Mouse (Mus musculus) kidney, embryonic 16.5 days (tissue): Measurements from ENCODE around the gene Lrrc3c. TPM values are rescaled to one million over a fixed set of nuclear protein-coding genes. Genes with fewer than 3 reads are reported as not detected.

Experiments used
- ATAC-seq: fragments of 200-750 bp; cut with Nextera tagmentation; 2 replicates; pipeline ENCODE4 v1.8.0; 2017; ENCODE audit warnings: moderate TSS enrichment; ENCODE audit not compliant: low FRiP score, low TSS enrichment
- H3K27ac ChIP-seq: fragments of 300-500 bp; sonication (generic); 2 replicates; pipeline ENCODE4 v1.5.1; 2014; ENCODE audit warnings: low read length
- H3K27me3 ChIP-seq: fragments of 300-500 bp; sonication (generic); 2 replicates; pipeline ENCODE4 v1.6.1; 2014; ENCODE audit warnings: low read length, control low read depth, mixed read lengths; ENCODE audit not compliant: insufficient read depth
- H3K36me3 ChIP-seq: fragments of 300-500 bp; sonication (generic); 2 replicates; pipeline ENCODE4 v1.6.1; 2014; ENCODE audit warnings: low read length, control low read depth, mixed read lengths; ENCODE audit not compliant: insufficient read depth
- H3K4me1 ChIP-seq: fragments of 300-500 bp; sonication (generic); 2 replicates; pipeline ENCODE4 v1.6.1; 2014; ENCODE audit warnings: low read length, control low read depth, mixed read lengths; ENCODE audit not compliant: insufficient read depth
- H3K4me2 ChIP-seq: fragments of 300-500 bp; sonication (generic); replicated peaks from 2 replicates; pipeline ENCODE4 v1.6.1; 2014; ENCODE audit warnings: low read depth, low read length
- H3K4me3 ChIP-seq: fragments of 300-500 bp; sonication (generic); 2 replicates; pipeline ENCODE4 v1.5.1; 2014; ENCODE audit warnings: mild to moderate bottlenecking, low read length
- H3K9ac ChIP-seq: fragments of 300-500 bp; sonication (generic); replicated peaks from 2 replicates; pipeline ENCODE4 v1.6.1; 2014; ENCODE audit warnings: low read length
- H3K9me3 ChIP-seq: fragments of 300-500 bp; sonication (generic); 2 replicates; pipeline ENCODE4 v1.6.1; 2016; ENCODE audit warnings: low read length, control low read depth
- WGBS: fragments of 180-500 bp; shearing (Covaris S2); extraction: QIAGEN DNeasy Blood & Tissue Kit; methylation state at CpG from one replicate; pipeline ENCODE4 v1.1.7; 2014; 5-methylcytosine and 5-hydroxymethylcytosine counted together
- polyA plus RNA-seq: library from polyadenylated mRNA; unstranded; fragments of >200 nt; fragmentation: Nextera tagmentation; extraction: Ambion mirVana; gene quantifications from 2 replicates; pipeline ENCODE4 v1.2.1, GENCODE M21; 2015

Lrrc3c gene
- polyA plus RNA-seq, 1 experiment from 2014 or later, result not detected

DNA sequence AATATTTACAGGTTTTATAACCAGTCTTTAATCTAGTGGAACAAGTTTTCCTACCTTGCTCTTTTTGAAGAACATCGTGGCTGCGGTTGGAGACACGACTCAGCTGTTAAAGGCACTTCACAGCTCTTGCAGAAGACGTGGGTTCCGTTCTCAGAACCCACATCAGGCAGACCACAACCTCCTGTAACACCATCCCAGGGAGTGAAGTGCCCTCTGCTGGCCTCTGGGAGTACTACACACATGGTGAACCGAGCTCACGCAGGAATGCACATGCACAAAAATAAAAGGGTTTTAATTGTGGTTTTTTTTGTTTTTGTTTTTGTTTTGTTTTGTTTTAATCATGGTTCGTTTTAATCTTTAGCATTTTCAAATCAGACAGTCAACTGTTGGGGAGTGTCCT, 29.8 kb upstream of the Lrrc3c start:
- ATAC-seq, result no peak
- H3K4me3 ChIP-seq, result no peak overlapping the region
- H3K9ac ChIP-seq, result no peak overlapping the region
- H3K4me2 ChIP-seq, result no peak overlapping the region
- no peaks in the 10 kb centered on the region for H3K27me3 ChIP-seq
- no peak overlapping the region for H3K27ac ChIP-seq
- H3K36me3 ChIP-seq, result no peaks in the 10 kb centered on the region
- no peaks in the 10 kb centered on the region for H3K9me3 ChIP-seq
- 88% methylated on average over 8 of the region's 8 CpGs for WGBS
- no peaks in the 10 kb centered on the region for H3K4me1 ChIP-seq

DNA sequence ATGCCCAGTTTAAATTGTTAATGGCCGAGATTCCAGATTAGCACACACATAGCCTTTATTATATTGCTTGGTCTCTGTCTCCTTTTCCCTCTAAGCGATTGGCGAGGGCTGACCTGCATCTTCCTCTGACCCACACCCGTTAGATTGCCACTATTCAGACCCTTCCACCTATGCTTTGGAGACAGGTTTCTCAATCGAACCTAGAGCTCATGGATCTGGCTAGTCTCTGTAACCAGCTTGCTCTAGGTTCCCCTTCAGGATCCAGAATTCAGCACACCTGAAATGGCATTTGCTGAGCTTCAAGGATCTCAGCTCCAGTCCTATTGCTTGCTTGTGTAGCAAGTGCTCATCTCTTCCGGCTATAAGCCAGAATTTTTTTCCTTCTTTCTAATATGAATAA, 28.6 kb upstream of the Lrrc3c start:
- Histone ChIP-seq H3K4me2 (no peak overlapping the region), H3K4me1 (no peaks in the 10 kb centered on the region), H3K9me3 (no peaks in the 10 kb centered on the region), H3K36me3 (no peaks in the 10 kb centered on the region), H3K27ac (no peak overlapping the region), H3K27me3 (no peaks in the 10 kb centered on the region), H3K4me3 (no peak overlapping the region), H3K9ac (no peak overlapping the region)
- WGBS, result 79% methylated on average over 6 of the region's 6 CpGs
- no peak for ATAC-seq

DNA sequence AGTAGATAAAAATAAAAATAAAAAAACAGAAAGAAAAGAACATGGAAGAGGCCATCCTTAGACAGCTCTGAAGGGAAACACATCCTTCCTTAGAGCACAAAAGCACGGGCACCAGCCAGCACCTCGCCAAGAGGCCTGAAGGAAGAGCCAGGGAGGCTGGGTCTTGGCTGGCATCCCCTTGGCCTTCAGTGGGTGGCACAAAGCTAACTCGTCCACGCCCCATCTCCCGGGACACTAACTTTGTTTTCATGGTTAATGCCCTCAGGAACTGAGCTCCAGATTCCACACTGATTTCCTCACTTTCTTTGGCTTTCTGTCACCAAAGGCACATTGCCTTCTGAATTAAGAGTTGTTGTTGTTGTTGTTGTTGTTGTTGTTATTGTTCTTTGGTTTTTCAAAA, 20.3 kb upstream of the Lrrc3c start:
- Histone ChIP-seq H3K4me3 (no peak overlapping the region), H3K9me3 (no peaks in the 10 kb centered on the region), H3K27ac (no peak overlapping the region), H3K4me2 (no peak overlapping the region), H3K27me3 (no peaks in the 10 kb centered on the region), H3K4me1 (no peaks in the 10 kb centered on the region), H3K36me3 (peaks cover 9% of the 10 kb centered on the region), H3K9ac (no peak overlapping the region)
- no peak for ATAC-seq
- WGBS, result 79% methylated on average over 5 of the region's 5 CpGs

DNA sequence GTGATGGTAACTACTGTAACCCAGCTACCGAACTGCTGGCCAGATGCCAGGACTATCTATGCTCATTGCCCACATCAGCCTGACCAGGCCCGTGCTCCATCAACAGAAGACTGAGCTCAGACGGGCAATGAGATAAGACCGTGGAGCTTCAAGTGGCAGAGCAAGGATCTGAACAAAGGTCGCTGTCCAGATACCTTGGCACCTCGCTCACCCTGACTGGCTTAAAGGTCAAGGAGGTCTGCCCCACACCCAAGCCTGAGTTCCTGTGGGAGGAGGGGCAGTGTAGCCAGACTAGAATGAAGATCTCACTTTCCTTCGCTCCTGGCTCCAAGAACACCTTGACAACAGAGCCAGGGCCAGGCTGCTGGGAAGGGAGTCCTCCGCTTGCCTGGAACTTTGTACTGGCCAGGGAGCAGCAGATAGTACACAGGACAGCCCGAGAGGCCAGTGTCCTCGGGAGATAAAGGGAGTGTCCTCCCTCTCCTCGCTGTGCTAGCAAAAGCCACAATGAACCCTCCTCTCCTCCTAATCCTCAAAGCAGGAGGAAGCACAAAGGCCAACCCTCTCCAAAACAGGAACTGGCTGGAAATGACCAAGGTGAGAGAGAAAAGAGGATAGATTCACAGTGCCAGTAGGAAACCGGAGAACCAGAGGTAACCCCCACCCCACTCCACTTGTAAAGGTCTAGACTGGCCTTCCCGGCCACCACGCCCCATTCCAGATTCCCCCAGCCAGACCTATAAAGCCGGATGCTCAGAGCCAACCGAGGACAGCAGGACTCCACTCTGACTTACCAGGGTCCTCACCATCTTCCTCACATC, 17.6 kb upstream of the Lrrc3c start:
- Histone ChIP-seq H3K9me3 (no peaks in the 10 kb centered on the region), H3K27me3 (no peaks in the 10 kb centered on the region), H3K36me3 (peaks cover 20% of the 10 kb centered on the region), H3K4me2 (no peak overlapping the region), H3K4me1 (peaks cover 8% of the 10 kb centered on the region), H3K27ac (no peak overlapping the region), H3K9ac (no peak overlapping the region), H3K4me3 (no peak overlapping the region)
- no peak for ATAC-seq
- 77% methylated on average over 16 of the region's 16 CpGs for WGBS

DNA sequence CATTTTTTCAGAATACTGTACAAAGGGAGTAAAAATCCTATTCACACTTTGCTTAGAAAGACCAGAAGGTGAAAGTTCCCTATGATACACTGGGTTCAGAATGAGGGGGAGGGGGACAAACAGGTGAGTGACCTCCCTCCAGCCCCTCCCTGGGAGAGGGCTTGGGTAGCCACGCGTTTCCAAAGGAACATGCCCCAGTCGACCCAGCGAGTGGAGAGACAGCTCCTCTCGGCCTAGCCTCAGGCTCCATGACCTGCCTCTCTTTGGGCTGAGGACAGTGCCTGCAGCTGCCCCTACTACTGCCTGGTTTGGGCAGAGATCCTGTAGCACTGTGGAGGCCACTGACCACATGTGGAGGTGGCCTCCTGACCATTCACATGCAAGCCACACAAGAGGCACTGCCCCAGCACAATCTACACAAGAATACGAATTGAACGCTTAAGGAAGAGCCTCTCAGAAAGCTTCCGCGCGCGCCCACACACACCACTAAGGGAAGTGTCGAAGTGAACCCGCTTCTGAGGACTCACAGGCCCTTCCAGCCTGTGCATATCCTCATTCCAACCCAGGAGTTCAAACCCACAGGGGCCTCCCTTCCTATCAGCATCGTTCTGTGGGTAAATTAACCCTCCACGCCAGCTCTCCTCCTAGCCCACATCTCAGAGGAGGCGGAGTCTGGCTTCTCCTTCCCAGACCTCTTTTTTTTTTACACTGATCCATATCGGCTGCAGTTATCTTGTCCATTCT, 16.6 kb upstream of the Lrrc3c start:
- no peak for ATAC-seq
- Histone ChIP-seq H3K9me3 (no peaks in the 10 kb centered on the region), H3K4me2 (no peak overlapping the region), H3K4me1 (peaks cover 17% of the 10 kb centered on the region), H3K36me3 (peaks cover 20% of the 10 kb centered on the region), H3K27me3 (no peaks in the 10 kb centered on the region), H3K27ac (no peak overlapping the region), H3K4me3 (no peak overlapping the region), H3K9ac (no peak overlapping the region)
- WGBS, result 70% methylated on average over 17 of the region's 17 CpGs

DNA sequence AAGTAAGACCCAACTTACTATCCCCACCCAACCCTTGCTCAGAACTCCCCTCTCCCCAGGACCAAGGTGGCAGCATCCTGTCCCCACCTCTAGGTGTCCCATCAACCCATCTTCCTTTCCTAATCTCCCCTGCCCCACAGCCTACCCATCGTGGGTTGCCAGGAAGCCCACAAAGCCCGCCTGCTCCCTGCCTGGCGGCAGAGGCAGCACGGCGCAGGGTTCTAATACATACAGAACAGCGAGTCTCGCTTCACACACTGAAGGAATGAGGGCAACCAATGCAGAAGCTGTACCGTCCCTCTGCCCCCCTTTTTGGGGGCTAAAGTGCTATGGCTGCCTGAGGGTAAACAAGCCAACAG, 16.1 kb upstream of the Lrrc3c start:
- no peaks in the 10 kb centered on the region for H3K9me3 ChIP-seq
- WGBS, result 90% methylated on average over 8 of the region's 8 CpGs
- peaks cover 20% of the 10 kb centered on the region for H3K36me3 ChIP-seq
- ATAC-seq, result no peak
- H3K4me3 ChIP-seq, result no peak overlapping the region
- H3K27me3 ChIP-seq, result no peaks in the 10 kb centered on the region
- H3K4me2 ChIP-seq, result no peak overlapping the region
- H3K9ac ChIP-seq, result no peak overlapping the region
- H3K27ac ChIP-seq, result no peak overlapping the region
- H3K4me1 ChIP-seq, result peaks cover 18% of the 10 kb centered on the region

DNA sequence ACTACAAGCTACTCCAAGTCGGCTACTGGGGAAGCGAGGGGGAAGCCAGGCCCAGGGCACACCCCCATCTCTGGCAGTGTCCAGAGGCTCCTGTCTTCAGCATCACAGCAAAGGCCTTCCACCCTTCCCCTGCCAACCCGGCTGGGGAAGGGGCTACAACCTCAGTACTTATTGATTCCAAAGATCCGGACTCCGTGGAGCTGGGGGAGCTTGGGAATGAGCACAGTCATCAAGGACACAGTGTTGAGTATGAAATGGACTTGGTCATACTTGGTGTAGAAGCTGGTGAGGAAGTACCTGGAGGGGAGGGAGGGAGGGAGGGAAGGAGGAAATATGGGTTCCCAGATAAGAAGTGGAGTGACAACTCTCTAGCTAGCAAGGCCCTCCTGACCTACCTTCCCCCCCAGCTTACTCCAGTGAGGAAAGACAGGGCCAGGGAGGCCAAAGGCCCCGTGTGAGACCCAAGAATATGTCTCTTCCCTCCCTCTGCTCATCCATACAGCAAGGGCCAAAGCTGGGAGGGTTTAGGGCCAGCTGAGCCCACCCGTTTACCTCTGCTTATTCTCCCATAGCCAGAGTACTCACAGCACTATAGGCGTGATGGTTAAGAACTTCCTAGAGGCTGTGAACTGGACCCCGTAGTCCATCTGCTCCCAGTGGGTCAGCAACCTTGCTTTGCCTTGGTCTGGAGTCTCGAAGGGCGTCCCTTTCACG, 15.4 kb upstream of the Lrrc3c start:
- ATAC-seq, result no peak
- Histone ChIP-seq H3K4me3 (no peak overlapping the region), H3K9ac (no peak overlapping the region)

DNA sequence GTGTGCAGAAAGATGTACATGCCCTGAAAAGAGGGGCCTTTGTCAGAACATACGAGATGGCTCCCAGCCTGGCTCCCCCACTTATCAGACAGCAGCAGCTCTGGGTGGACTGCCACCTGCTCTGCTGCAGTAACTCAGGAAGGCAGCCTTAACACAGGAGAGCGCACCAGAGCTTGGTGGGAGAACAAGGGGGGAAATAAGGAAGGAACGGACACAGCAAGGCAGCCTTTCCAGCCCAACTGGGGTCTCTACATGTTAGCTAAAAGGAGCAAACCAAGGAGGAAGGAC, 14.9 kb upstream of the Lrrc3c start:
- Histone ChIP-seq H3K9me3 (no peaks in the 10 kb centered on the region), H3K9ac (no peak overlapping the region), H3K27me3 (no peaks in the 10 kb centered on the region), H3K4me3 (no peak overlapping the region), H3K36me3 (peaks cover 20% of the 10 kb centered on the region), H3K4me2 (no peak overlapping the region), H3K27ac (no peak overlapping the region), H3K4me1 (peaks cover 28% of the 10 kb centered on the region)
- WGBS, result 91% methylated on average over 3 of the region's 3 CpGs
- ATAC-seq, result no peak

More for the DNA sequence above, 15.4 kb upstream of the Lrrc3c start:
- 89% methylated on average over 12 of the region's 12 CpGs for WGBS
- Histone ChIP-seq H3K4me2 (no peak overlapping the region), H3K27me3 (no peaks in the 10 kb centered on the region), H3K4me1 (peaks cover 23% of the 10 kb centered on the region), H3K36me3 (peaks cover 20% of the 10 kb centered on the region), H3K9me3 (no peaks in the 10 kb centered on the region), H3K27ac (no peak overlapping the region)

DNA sequence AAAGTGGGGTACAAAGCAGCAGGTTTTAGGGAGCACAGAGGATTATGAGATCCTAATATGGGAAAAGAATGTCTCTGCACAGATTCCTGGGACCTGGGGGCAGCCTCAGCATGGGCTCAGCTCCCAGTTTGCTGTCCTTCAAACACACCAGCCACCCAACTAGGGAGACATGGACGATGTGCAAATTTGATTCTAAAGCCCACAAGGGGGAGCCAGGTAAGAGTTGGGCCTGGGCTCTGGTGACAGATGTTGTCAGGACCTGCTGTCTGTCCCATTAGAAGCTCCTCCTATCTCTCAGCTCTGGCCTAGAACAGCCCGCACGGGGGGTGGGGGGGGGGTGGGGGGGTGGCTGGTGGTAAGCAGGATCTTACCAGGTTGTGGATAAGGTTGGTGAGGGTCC, 14.5 kb upstream of the Lrrc3c start:
- H3K36me3 ChIP-seq, result peaks cover 20% of the 10 kb centered on the region
- H3K4me2 ChIP-seq, result no peak overlapping the region
- peaks cover 32% of the 10 kb centered on the region for H3K4me1 ChIP-seq
- no peak overlapping the region for H3K9ac ChIP-seq
- no peak for ATAC-seq
- no peak overlapping the region for H3K27ac ChIP-seq
- H3K9me3 ChIP-seq, result no peaks in the 10 kb centered on the region
- H3K27me3 ChIP-seq, result no peaks in the 10 kb centered on the region
- H3K4me3 ChIP-seq, result no peak overlapping the region
- WGBS, result 33% methylated on average over 3 of the region's 3 CpGs

DNA sequence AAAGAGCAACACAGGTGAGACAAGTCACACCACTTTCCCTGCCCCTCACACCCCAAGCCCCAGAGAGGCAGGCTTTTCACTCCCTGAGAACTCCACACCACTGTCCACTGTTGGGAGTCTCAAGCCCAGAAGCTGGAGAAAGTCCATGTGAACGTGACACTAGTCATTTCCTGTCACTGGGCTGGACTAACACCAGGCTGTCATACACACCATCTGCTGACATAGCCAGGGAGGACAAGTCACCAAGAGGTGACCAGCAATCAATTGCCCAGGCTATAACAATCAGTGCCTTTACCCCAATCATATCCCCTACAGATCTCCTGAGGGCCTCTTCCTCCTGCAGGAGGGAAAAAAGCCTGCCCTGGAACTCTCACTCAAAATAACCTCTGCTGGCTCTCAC, 13.9 kb upstream of the Lrrc3c start:
- peaks cover 20% of the 10 kb centered on the region for H3K36me3 ChIP-seq
- H3K27me3 ChIP-seq, result no peaks in the 10 kb centered on the region
- no peak overlapping the region for H3K27ac ChIP-seq
- H3K4me1 ChIP-seq, result peaks cover 37% of the 10 kb centered on the region
- WGBS, result 28% methylated on average over 1 of the region's 1 CpGs
- ATAC-seq, result no peak
- no peaks in the 10 kb centered on the region for H3K9me3 ChIP-seq
- H3K4me3 ChIP-seq, result no peak overlapping the region
- H3K9ac ChIP-seq, result no peak overlapping the region
- no peak overlapping the region for H3K4me2 ChIP-seq
